17 mouse cellular contexts compared by ENCODE assay signal in the genomic region with DNA sequence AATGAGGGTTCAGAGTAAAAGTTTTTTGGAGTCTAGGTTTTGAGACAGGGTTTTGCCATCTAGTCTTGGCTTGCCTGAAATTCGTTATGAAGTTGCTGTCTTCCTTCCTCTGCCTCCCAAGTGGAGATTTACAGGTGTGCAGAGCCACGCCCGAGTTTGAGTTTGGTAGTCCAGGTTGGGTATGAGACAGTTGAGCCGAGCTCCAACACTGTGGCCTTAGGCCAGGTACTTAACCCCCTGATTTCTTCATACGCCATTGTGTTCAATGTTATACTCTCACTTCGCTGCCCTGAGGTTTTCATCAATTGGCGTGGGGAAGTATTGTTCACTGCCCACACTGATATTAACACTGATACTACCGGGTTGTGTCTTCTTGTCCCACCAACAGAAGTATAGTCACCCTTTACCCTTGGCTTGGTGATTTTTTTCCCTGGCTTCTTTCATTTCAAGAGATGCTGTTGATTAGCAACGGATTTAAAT. TPM values are rescaled to one million over a fixed set of nuclear protein-coding genes. Genes with fewer than 3 reads are reported as not detected.
DNase-seq lines count a peak whose midpoint lies in the region; ATAC-seq and TF ChIP-seq lines count a peak whose summit lies in the region.
"Had no signal": no experiment of that assay in that cellular context is flagged by ENCODE, and none has a peak within 500 bp of the region (broad histone marks: within the 10 kb centered on the region; RNA-seq: fewer than 3 reads in every experiment).

No protein-coding gene starts in this region.

- TF ChIP-seq POLR2A in spleen, adult 2 months (IDR thresholded peaks at IDR 0.05; ENCODE audit: low read depth, low read length), result no peak

- ATAC-seq in liver, embryonic 15.5 days (ENCODE audit: insufficient read depth), result no peak
- ATAC-seq in stomach, postnatal 0 days (ENCODE audit: low FRiP score, low TSS enrichment), result no peak
- ATAC-seq: CD4-positive, CD25-positive, alpha-beta regulatory T cell, adult 4 months; forebrain, embryonic 15.5 days; inflammation-experienced regulatory T-cells, adult 6 months; midbrain, embryonic 16.5 days had no signal

- peaks cover 60% of the 10 kb centered on the region for H3K4me1 ChIP-seq in spleen, adult 2 months (ENCODE audit: control insufficient read depth, insufficient read depth, insufficient read length)
- H3K4me1 ChIP-seq in liver, embryonic 15.5 days (replicated peaks), result peaks cover 89% of the 10 kb centered on the region
- H3K4me1 ChIP-seq in stomach, postnatal 0 days (replicated peaks; ENCODE audit: control insufficient read depth, insufficient read depth), result peaks cover 28% of the 10 kb centered on the region

- intact Hi-C loops in left cerebral cortex, adult 2 months (cut with DNase I), result no loop called here
- intact Hi-C loops in left cerebral cortex, postnatal 14 days (cut with DNase I), result no loop called here

- peak overlapping the region; percentile 80 for H3K27ac ChIP-seq in left cerebral cortex, adult 2 months
- peak overlapping the region; percentile 26 for H3K27ac ChIP-seq in spleen, adult 2 months (ENCODE audit: insufficient read depth, low read length)
- no peak overlapping the region for H3K27ac ChIP-seq in liver, embryonic 15.5 days (replicated peaks)
- H3K27ac ChIP-seq in stomach, postnatal 0 days (replicated peaks), result peak overlapping the region; percentile 87
- H3K27ac ChIP-seq: kidney, embryonic 15.5 days had no signal

- DNase-seq in left cerebral cortex, adult 2 months (ENCODE audit: extremely low spot score in 1 of 2, low spot score in 2 of 2), result no peak
- DNase-seq in left cerebral cortex, postnatal 14 days (ENCODE audit: low spot score in 2 of 2), result no peak
- DNase-seq in spleen, adult 2 months (ENCODE audit: low read depth in 1 of 2, low spot score in 2 of 2), result no peak
- no peak for DNase-seq in spleen, adult 18-20 months
- DNase-seq in stomach, postnatal 0 days (ENCODE audit: low spot score), result no peak
- DNase-seq in frontal cortex, postnatal 10 days (ENCODE audit: low spot score in 2 of 2), result no peak
- DNase-seq: adrenal gland, adult 8-10 months; cerebellum, adult 8-10 months; gastrocnemius, postnatal 10 days had no signal

- peak overlapping the region; percentile 34; the same call in 1 of the 2 replicates for H3K4me3 ChIP-seq in left cerebral cortex, adult 2 months
- no peak overlapping the region for H3K4me3 ChIP-seq in spleen, adult 2 months (ENCODE audit: extremely low read depth, insufficient read depth, insufficient read length)
- H3K4me3 ChIP-seq in liver, embryonic 15.5 days (replicated peaks), result no peak overlapping the region
- H3K4me3 ChIP-seq in stomach, postnatal 0 days (ENCODE audit: low read depth, low read length), result no peak overlapping the region
- H3K4me3 ChIP-seq: forebrain, embryonic 15.5 days; kidney, embryonic 15.5 days; neural tube, embryonic 13.5 days had no signal

- no peak for TF ChIP-seq EP300 in stomach, postnatal 0 days (optimal IDR thresholded peaks at IDR 0.05)

- 0 out of 2 replicates have a peak, but pooled peaks cover 3% of the 10 kb centered on the region for H3K36me3 ChIP-seq in spleen, adult 2 months (ENCODE audit: control insufficient read depth, insufficient read depth, low read length)
- H3K36me3 ChIP-seq in liver, embryonic 15.5 days (replicated peaks), result 0 out of 2 replicates have a peak, but pooled peaks cover 11% of the 10 kb centered on the region
- H3K36me3 ChIP-seq in stomach, postnatal 0 days (ENCODE audit: control insufficient read depth, insufficient read depth, low read length), result no peaks in the 10 kb centered on the region
- H3K36me3 ChIP-seq: forebrain, embryonic 15.5 days; kidney, embryonic 15.5 days had no signal

- H3K9ac ChIP-seq in liver, embryonic 15.5 days, result no peak overlapping the region
- no peak overlapping the region for H3K9ac ChIP-seq in stomach, postnatal 0 days (ENCODE audit: low read length)
- H3K9ac ChIP-seq: forebrain, embryonic 15.5 days; neural tube, embryonic 13.5 days had no signal

- H3K27me3 ChIP-seq in spleen, adult 2 months (ENCODE audit: control insufficient read depth, insufficient read depth, low read length), result no peaks in the 10 kb centered on the region
- no peaks in the 10 kb centered on the region for H3K27me3 ChIP-seq in liver, embryonic 15.5 days
- H3K27me3 ChIP-seq in stomach, postnatal 0 days (ENCODE audit: control insufficient read depth, insufficient read depth, low read length), result no peaks in the 10 kb centered on the region
- H3K27me3 ChIP-seq: forebrain, embryonic 15.5 days; kidney, embryonic 15.5 days; neural tube, embryonic 13.5 days had no signal

- no peak for TF ChIP-seq CTCF in left cerebral cortex, adult 2 months (IDR thresholded peaks at IDR 0.05)
- TF ChIP-seq CTCF in spleen, adult 2 months (IDR thresholded peaks at IDR 0.05; ENCODE audit: extremely low read depth, insufficient read depth, insufficient read length, insufficient replicate concordance), result no peak
- TF ChIP-seq CTCF in stomach, postnatal 0 days (IDR thresholded peaks at IDR 0.05; ENCODE audit: low read depth), result no peak

- peak overlapping the region; percentile 21; the same call in 1 of the 2 replicates for H3K4me2 ChIP-seq in liver, embryonic 15.5 days
- H3K4me2 ChIP-seq in stomach, postnatal 0 days (replicated peaks; ENCODE audit: low read depth), result peak overlapping the region; percentile 9; the same call in 1 of the 2 replicates
- H3K4me2 ChIP-seq: forebrain, embryonic 15.5 days; heart, embryonic 11.5 days; kidney, embryonic 15.5 days had no signal

- H3K9me3 ChIP-seq in liver, embryonic 15.5 days (replicated peaks), result no peaks in the 10 kb centered on the region
- no peaks in the 10 kb centered on the region for H3K9me3 ChIP-seq in stomach, postnatal 0 days (ENCODE audit: control insufficient read depth, low read length)
- H3K9me3 ChIP-seq: forebrain, embryonic 15.5 days; kidney, embryonic 15.5 days; neural tube, embryonic 13.5 days had no signal

- WGBS in spleen, adult 2 months, result 65% methylated on average over 9 of the region's 9 CpGs
- WGBS in liver, embryonic 15.5 days (ENCODE audit: insufficient replicate concordance), result 73% methylated on average over 9 of the region's 9 CpGs
- WGBS in stomach, postnatal 0 days, result 71% methylated on average over 9 of the region's 9 CpGs

RNA-seq across cellular contexts. Expression of a gene that starts 4.2 kb away (rescaled TPM):
- 1,000 to 10,000 TPM; 1,511 to 1,570 TPM for total RNA-seq in left cerebral cortex, adult 2 months (2021)
- 1,000 to 10,000 TPM; 1,462 to 1,465 TPM for total RNA-seq in left cerebral cortex, postnatal 14 days (2021)
- 1,338 and 1,442 TPM in 2 replicates for polyA plus RNA-seq in spleen, adult 2 months (2012; rRNA removed)
- polyA plus RNA-seq in liver, embryonic 15.5 days (2015; fragmentation: Nextera tagmentation; extraction: Ambion mirVana), result 73.5 and 76.0 TPM in 2 replicates
- polyA plus RNA-seq in stomach, postnatal 0 days (2015; fragmentation: Nextera tagmentation; extraction: Ambion mirVana), result 128 and 129 TPM in 2 replicates

Comparison
In these comparisons a context has a peak if more than half of its experiments do, and no peak if none do; other contexts are left out.
1. RNA of a gene that starts 4.2 kb away (polyA plus RNA-seq): 1,338 to 1,442 TPM in spleen, adult 2 months; 128 to 129 TPM in stomach, postnatal 0 days and 73.5 to 76.0 TPM in liver, embryonic 15.5 days; every median in the first group is over 10 times any median in the second.